Mouse (Mus musculus) limb, embryonic 11.5 days (tissue): Measurements from ENCODE around the gene Ephx1. TPM values are rescaled to one million over a fixed set of nuclear protein-coding genes. Genes with fewer than 3 reads are reported as not detected.

Source experiments
- ATAC-seq: fragments of 200-750 bp; cut with Nextera tagmentation; 2 replicates; pipeline ENCODE4 v1.8.0; 2017; ENCODE audit warnings: low read depth; ENCODE audit not compliant: insufficient number of reproducible peaks, low FRiP score, low TSS enrichment
- DNase-seq: peaks from one replicate; pipeline ENCODE4 v3.0.0-alpha.2; 2015; ENCODE audit warnings: low spot score
- H3K27ac ChIP-seq: fragments of 300-500 bp; sonication (generic); replicated peaks from 2 replicates; pipeline ENCODE4 v1.5.1; 2014; ENCODE audit warnings: low read depth, mild to moderate bottlenecking, low read length
- H3K27me3 ChIP-seq: fragments of 300-500 bp; sonication (generic); 2 replicates; pipeline ENCODE4 v1.6.1; 2014; ENCODE audit warnings: mild to moderate bottlenecking, low read length, mixed read lengths; ENCODE audit not compliant: control insufficient read depth, insufficient read depth
- H3K36me3 ChIP-seq: fragments of 300-500 bp; sonication (generic); 2 replicates; pipeline ENCODE4 v1.6.1; 2014; ENCODE audit warnings: mild to moderate bottlenecking, low read length, moderate library complexity, mixed read lengths; ENCODE audit not compliant: control insufficient read depth, insufficient read depth
- H3K4me1 ChIP-seq: fragments of 300-500 bp; sonication (generic); 2 replicates; pipeline ENCODE4 v1.6.1; 2014; ENCODE audit warnings: low read length, mixed read lengths; ENCODE audit not compliant: control insufficient read depth, insufficient read depth
- H3K4me2 ChIP-seq: fragments of 300-500 bp; sonication (generic); 2 replicates; pipeline ENCODE4 v1.6.1; 2014; ENCODE audit warnings: low read depth, mild to moderate bottlenecking, moderate library complexity; ENCODE audit not compliant: severe bottlenecking
- H3K4me3 ChIP-seq: fragments of 300-500 bp; sonication (generic); 2 replicates; pipeline ENCODE4 v1.5.1; 2014; ENCODE audit warnings: low read depth, low read length
- H3K9ac ChIP-seq: fragments of 300-500 bp; sonication (generic); 2 replicates; pipeline ENCODE4 v1.6.1; 2014; ENCODE audit warnings: mild to moderate bottlenecking, low read length
- H3K9me3 ChIP-seq: fragments of 300-500 bp; sonication (generic); 2 replicates; pipeline ENCODE4 v1.6.1; 2016; ENCODE audit warnings: low read length; ENCODE audit not compliant: control insufficient read depth
- WGBS: fragments of 180-500 bp; shearing (Covaris S2); extraction: QIAGEN DNeasy Blood & Tissue Kit; methylation state at CpG from one replicate; pipeline ENCODE4 v1.1.7; 2014; 5-methylcytosine and 5-hydroxymethylcytosine counted together
- polyA plus RNA-seq: library from polyadenylated mRNA; unstranded; fragments of >200 nt; fragmentation: Nextera tagmentation; extraction: Ambion mirVana; gene quantifications from 2 replicates; pipeline ENCODE4 v1.2.1, GENCODE M21; 2014

The Ephx1 gene
- polyA plus RNA-seq, 1 experiment from 2014 or later, result 1.7 TPM

DNA sequence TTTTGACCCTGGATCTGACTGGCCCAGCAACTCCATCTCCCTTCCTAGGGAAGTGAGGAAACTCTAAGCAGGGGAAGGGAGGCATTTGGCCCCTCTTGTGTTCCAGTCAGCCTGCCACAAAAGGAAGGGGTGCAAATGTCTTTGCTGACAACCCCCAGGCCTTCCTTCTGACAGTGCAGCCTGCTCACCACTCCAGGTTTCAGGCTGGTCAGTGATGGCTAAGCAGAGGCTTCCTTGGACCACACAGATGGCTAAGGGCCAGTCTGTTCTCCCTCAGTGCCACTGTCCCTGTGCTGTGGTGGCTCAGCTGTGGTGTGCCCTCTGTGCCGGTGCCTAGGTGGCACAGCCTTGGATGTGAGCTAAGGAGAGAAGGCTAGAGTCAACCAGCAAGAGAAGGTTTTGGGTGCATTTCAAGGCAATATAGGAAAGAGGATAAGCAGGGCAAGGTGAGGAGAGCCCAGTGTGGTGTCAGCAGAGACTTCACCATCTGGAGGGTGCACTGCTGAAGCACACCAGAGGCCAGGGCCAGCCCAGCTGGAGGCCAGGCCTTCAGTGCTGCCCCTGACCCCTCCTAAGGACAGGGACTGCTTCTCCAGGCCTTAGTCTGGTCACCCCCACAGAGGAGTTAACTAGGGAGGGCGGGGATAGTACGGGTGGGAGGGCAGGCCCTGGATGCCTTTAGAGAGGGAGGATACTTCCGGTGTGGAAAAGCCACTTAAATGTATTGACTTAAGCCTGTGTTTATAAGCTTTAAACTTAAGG is 10.4 kb downstream of the Ephx1 start:
- WGBS, result 59% methylated on average over 4 of the region's 4 CpGs
- H3K4me3 ChIP-seq, result no peak overlapping the region
- no peaks in the 10 kb centered on the region for H3K9me3 ChIP-seq
- ATAC-seq (no peak; the same call in 1 of the 2 replicates), DNase-seq (no peak)
- H3K9ac ChIP-seq, result no peak overlapping the region; the same call in 1 of the 2 replicates
- no peak overlapping the region for H3K4me2 ChIP-seq
- no peak overlapping the region for H3K27ac ChIP-seq
- no peaks in the 10 kb centered on the region for H3K36me3 ChIP-seq
- no peaks in the 10 kb centered on the region for H3K27me3 ChIP-seq
- H3K4me1 ChIP-seq, result no peaks in the 10 kb centered on the region

GRCm38 (mm10) chr1:181009754-181010153 is 10.9 kb downstream of the Ephx1 start:
- Histone ChIP-seq H3K9me3 (no peaks in the 10 kb centered on the region), H3K27me3 (no peaks in the 10 kb centered on the region), H3K4me2 (no peak overlapping the region), H3K27ac (no peak overlapping the region), H3K36me3 (no peaks in the 10 kb centered on the region), H3K9ac (no peak overlapping the region), H3K4me1 (no peaks in the 10 kb centered on the region), H3K4me3 (no peak overlapping the region)
- 60% methylated on average over 3 of the region's 3 CpGs for WGBS
- ATAC-seq (no peak), DNase-seq (no peak)

- Histone ChIP-seq H3K4me2 (no peak overlapping the region), H3K27me3 (no peaks in the 10 kb centered on the region), H3K9ac (no peak overlapping the region), H3K4me3 (no peak overlapping the region), H3K27ac (no peak overlapping the region), H3K9me3 (no peaks in the 10 kb centered on the region), H3K4me1 (no peaks in the 10 kb centered on the region), H3K36me3 (no peaks in the 10 kb centered on the region)
- 89% methylated on average over 4 of the region's 4 CpGs for WGBS
- no peak for ATAC-seq
- DNase-seq, result no peak
These were observed 11.6 kb downstream of the Ephx1 start for GRCm38 (mm10) chr1:181009011-181009590.

GRCm38 (mm10) chr1:181008266-181008665 is 12.4 kb downstream of the Ephx1 start:
- 99% methylated on average over 2 of the region's 2 CpGs for WGBS
- Histone ChIP-seq H3K27me3 (no peaks in the 10 kb centered on the region), H3K36me3 (no peaks in the 10 kb centered on the region), H3K27ac (no peak overlapping the region), H3K9me3 (no peaks in the 10 kb centered on the region), H3K4me1 (no peaks in the 10 kb centered on the region), H3K4me3 (no peak overlapping the region), H3K4me2 (no peak overlapping the region), H3K9ac (no peak overlapping the region)
- DNase-seq, result no peak
- no peak for ATAC-seq

DNA sequence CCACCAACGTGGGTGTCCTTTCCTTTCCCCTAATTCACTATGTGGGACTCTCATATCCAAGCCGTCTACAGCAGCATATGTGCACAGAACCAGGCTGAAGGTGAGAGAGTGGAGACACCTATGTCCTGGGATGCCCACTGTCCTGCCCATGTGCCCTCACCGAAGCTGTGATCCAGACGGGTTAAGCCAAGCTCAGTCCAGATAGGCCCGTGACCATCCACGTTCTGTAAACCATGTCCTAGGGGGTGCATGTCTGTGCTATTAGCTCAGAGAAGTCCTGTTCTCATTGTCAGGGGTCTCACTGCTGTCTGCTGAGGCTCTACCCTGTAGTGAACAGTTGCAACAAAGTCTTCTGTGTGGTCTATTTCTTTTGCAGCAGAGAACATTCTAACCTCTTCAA is 12.9 kb downstream of the Ephx1 start:
- Histone ChIP-seq H3K4me3 (no peak overlapping the region), H3K27ac (no peak overlapping the region), H3K4me2 (no peak overlapping the region), H3K27me3 (no peaks in the 10 kb centered on the region), H3K9me3 (no peaks in the 10 kb centered on the region), H3K36me3 (no peaks in the 10 kb centered on the region), H3K9ac (no peak overlapping the region), H3K4me1 (no peaks in the 10 kb centered on the region)
- DNase-seq (no peak), ATAC-seq (no peak)
- 87% methylated on average over 6 of the region's 6 CpGs for WGBS

GRCm38 (mm10) chr1:181005331-181005730 is 15.4 kb downstream of the Ephx1 start:
- Histone ChIP-seq H3K36me3 (no peaks in the 10 kb centered on the region), H3K4me1 (peaks cover 8% of the 10 kb centered on the region; the same call in 1 of the 2 replicates), H3K27me3 (no peaks in the 10 kb centered on the region), H3K27ac (no peak overlapping the region), H3K4me3 (no peak overlapping the region), H3K9ac (no peak overlapping the region), H3K4me2 (no peak overlapping the region), H3K9me3 (no peaks in the 10 kb centered on the region)
- DNase-seq, result no peak
- WGBS, result 82% methylated on average over 8 of the region's 8 CpGs
- ATAC-seq, result no peak

- DNase-seq, result no peak
- WGBS, result 78% methylated on average over 2 of the region's 2 CpGs
These were observed 16.9 kb downstream of the Ephx1 start for GRCm38 (mm10) chr1:181003790-181004189.

GRCm38 (mm10) chr1:181001621-181002020 is 19.1 kb downstream of the Ephx1 start:
- H3K27ac ChIP-seq, result no peak overlapping the region
- H3K9ac ChIP-seq, result no peak overlapping the region
- H3K4me3 ChIP-seq, result no peak overlapping the region
- H3K4me2 ChIP-seq, result no peak overlapping the region
- H3K27me3 ChIP-seq, result no peaks in the 10 kb centered on the region
- WGBS, result 88% methylated on average over 3 of the region's 3 CpGs
- ATAC-seq (no peak), DNase-seq (no peak)
- H3K4me1 ChIP-seq, result peaks cover 10% of the 10 kb centered on the region; the same call in 1 of the 2 replicates
- no peaks in the 10 kb centered on the region for H3K36me3 ChIP-seq
- H3K9me3 ChIP-seq, result no peaks in the 10 kb centered on the region

More at GRCm38 (mm10) chr1:181003790-181004189, 16.9 kb downstream of the Ephx1 start:
- Histone ChIP-seq H3K27me3 (no peaks in the 10 kb centered on the region), H3K9me3 (no peaks in the 10 kb centered on the region), H3K4me3 (no peak overlapping the region), H3K9ac (no peak overlapping the region), H3K36me3 (no peaks in the 10 kb centered on the region), H3K4me1 (peaks cover 10% of the 10 kb centered on the region; the same call in 1 of the 2 replicates), H3K27ac (no peak overlapping the region), H3K4me2 (no peak overlapping the region)
- no peak for ATAC-seq
